Mouse (Mus musculus) brain, embryonic 14.5 days (tissue): ENCODE measurements around the gene Rhpn2.

Experiments
- CTCF ChIP-seq: fragments of 200-500 bp; IDR thresholded peaks from 2 replicates; pipeline ENCODE4 v1.5.1; 2012; ENCODE audit warnings: inconsistent platforms, mild to moderate bottlenecking, moderate library complexity, borderline replicate concordance; ENCODE audit not compliant: insufficient read depth, insufficient read length; ENCODE audit errors: extremely low read depth
- POLR2A ChIP-seq: fragments of 200-500 bp; IDR thresholded peaks from 2 replicates; pipeline ENCODE4 v1.6.1; 2012; ENCODE audit warnings: mild to moderate bottlenecking, inconsistent platforms, borderline replicate concordance; ENCODE audit not compliant: poor library complexity, insufficient read depth, insufficient read length, severe bottlenecking; ENCODE audit errors: extremely low read depth

DNA sequence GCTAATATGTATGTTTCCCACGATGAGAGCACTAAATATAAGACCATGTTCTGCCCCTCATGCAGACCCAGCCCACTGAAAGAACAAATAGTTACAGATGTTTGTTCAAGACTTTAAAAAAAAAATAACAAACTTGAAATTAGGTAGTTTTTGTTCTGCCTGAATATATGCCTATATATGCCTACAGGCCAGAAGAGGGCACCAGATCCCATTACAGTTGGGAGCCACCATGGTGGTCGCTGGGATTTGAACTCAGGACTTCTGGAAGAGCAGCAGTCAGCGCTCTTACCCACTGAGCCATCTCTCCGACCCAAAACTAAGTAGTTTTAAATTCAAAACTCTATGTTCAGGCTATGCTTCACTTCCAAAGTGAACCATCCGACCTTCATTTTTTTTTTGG lies 36.1 kb upstream of the Rhpn2 start:
- no peak for TF ChIP-seq POLR2A
- no peak for TF ChIP-seq CTCF
